Mouse (Mus musculus): ENCODE measurements around the gene Usp6nl. TPM values are rescaled to one million over a fixed set of nuclear protein-coding genes. Genes with fewer than 3 reads are reported as not detected.

Usp6nl gene
- total and polyA plus RNA-seq, 3 experiments, result 8.9 to 67.1 (median 24.8) TPM

- H3K27me3 ChIP-seq (ENCODE audit: control insufficient read depth in 1 of 2, insufficient read depth in 2 of 2, low read length in 2 of 2), result no peaks in the 10 kb centered on the region
- no peak for TF ChIP-seq CHD2 (IDR thresholded peaks at IDR 0.05; ENCODE audit: low read length)
- TF ChIP-seq POLR2AphosphoS2 (IDR thresholded peaks at IDR 0.05; ENCODE audit: low read length), result no peak
- no peak for TF ChIP-seq RAD21 (IDR thresholded peaks at IDR 0.05; ENCODE audit: low read depth, low read length)
- no peak for TF ChIP-seq ETS1 (IDR thresholded peaks at IDR 0.05; ENCODE audit: low read depth, low read length)
- no peak for TF ChIP-seq TAL1 (IDR thresholded peaks at IDR 0.05; ENCODE audit: low read length)
- no peak for TF ChIP-seq TBP (IDR thresholded peaks at IDR 0.05; ENCODE audit: low read depth, low read length)
- TF ChIP-seq ZMIZ1 (IDR thresholded peaks at IDR 0.05; ENCODE audit: low read depth, low read length), result no peak
- TF ChIP-seq EP300 (IDR thresholded peaks at IDR 0.05; ENCODE audit: low read depth in 1 of 2, low read length in 2 of 2), result no peak
- no peak for TF ChIP-seq MAZ (IDR thresholded peaks at IDR 0.05; ENCODE audit: low read depth, low read length)
- no peak for TF ChIP-seq GATA1 (IDR thresholded peaks at IDR 0.05; ENCODE audit: low read depth, low read length)
- TF ChIP-seq CHD1 (IDR thresholded peaks at IDR 0.05; ENCODE audit: low read depth, low read length), result no peak
- H3K27ac ChIP-seq (ENCODE audit: control insufficient read depth, low read depth, low read length), result no peak overlapping the region
- peaks cover 0 to 19% of the 10 kb centered on the region in 2 experiments; a peak in 2 of 4 replicates for H3K36me3 ChIP-seq (ENCODE audit: control insufficient read depth in 1 of 2, insufficient read depth in 2 of 2, low read length in 2 of 2)
- peaks cover 47% of the 10 kb centered on the region for H3K79me2 ChIP-seq (ENCODE audit: control insufficient read depth, insufficient read depth, low read length, poor library complexity)
- peaks cover 9 to 19% of the 10 kb centered on the region in 2 experiments for H3K4me1 ChIP-seq (ENCODE audit: control insufficient read depth in 1 of 2, insufficient read depth in 2 of 2, low read length in 2 of 2)
- no peak overlapping the region for H3K9ac ChIP-seq (ENCODE audit: control insufficient read depth, low read depth, low read length, poor library complexity, severe bottlenecking)
- H3K9me3 ChIP-seq (replicated peaks; ENCODE audit: insufficient read depth, low read length), result no peaks in the 10 kb centered on the region
- DNase-seq (ENCODE audit: low read depth, low spot score), result no peak
- no peak overlapping the region for H3K4me3 ChIP-seq (ENCODE audit: control insufficient read depth in 1 of 2, insufficient read depth in 1 of 2, low read depth in 2 of 2, low read length in 2 of 2)
Measured at GRCm38 (mm10) chr2:6357306-6357705, 34.8 kb downstream of the Usp6nl start.

- Histone ChIP-seq H3K4me3 (ENCODE audit: control insufficient read depth in 1 of 2, insufficient read depth in 1 of 2, low read depth in 2 of 2, low read length in 2 of 2) (no peak overlapping the region), H3K4me1 (ENCODE audit: control insufficient read depth in 1 of 2, insufficient read depth in 2 of 2, low read length in 2 of 2) (peaks cover 0 to 10% of the 10 kb centered on the region in 2 experiments; a peak in 1 of 4 replicates), H3K36me3 (ENCODE audit: control insufficient read depth in 1 of 2, insufficient read depth in 2 of 2, low read length in 2 of 2) (peaks cover 0 to 5% of the 10 kb centered on the region in 2 experiments; a peak in 2 of 4 replicates), H3K79me2 (ENCODE audit: control insufficient read depth, insufficient read depth, low read length, poor library complexity) (peaks cover 55% of the 10 kb centered on the region), H3K27ac (ENCODE audit: control insufficient read depth, low read depth, low read length) (no peak overlapping the region), H3K9me3 (replicated peaks; ENCODE audit: insufficient read depth, low read length) (no peaks in the 10 kb centered on the region), H3K27me3 (ENCODE audit: control insufficient read depth in 1 of 2, insufficient read depth in 2 of 2, low read length in 2 of 2) (no peaks in the 10 kb centered on the region), H3K9ac (ENCODE audit: control insufficient read depth, low read depth, low read length, poor library complexity, severe bottlenecking) (no peak overlapping the region)
- DNase-seq (ENCODE audit: low read depth, low spot score), result no peak
- TF ChIP-seq POLR2AphosphoS5 (IDR thresholded peaks at IDR 0.05; ENCODE audit: borderline replicate concordance, low read depth, low read length), result no peak
- TF ChIP-seq ZKSCAN1 (IDR thresholded peaks at IDR 0.05; ENCODE audit: low read depth, low read length), result no peak
- no peak for TF ChIP-seq GABPA (IDR thresholded peaks at IDR 0.05; ENCODE audit: low read depth, low read length)
- TF ChIP-seq TAL1 (IDR thresholded peaks at IDR 0.05; ENCODE audit: low read length), result peak; percentile 15; the same call in 1 of the 2 replicates
- TF ChIP-seq EP300 (IDR thresholded peaks at IDR 0.05; ENCODE audit: low read depth in 1 of 2, low read length in 2 of 2), result no peak
Measured at GRCm38 (mm10) chr2:6359645-6360044, 37.2 kb downstream of the Usp6nl start.

GRCm38 (mm10) chr2:6363126-6363525 is 40.7 kb downstream of the Usp6nl start:
- no peaks in the 10 kb centered on the region for H3K9me3 ChIP-seq (replicated peaks; ENCODE audit: insufficient read depth, low read length)
- TF ChIP-seq POLR2AphosphoS5 (IDR thresholded peaks at IDR 0.05; ENCODE audit: borderline replicate concordance, low read depth, low read length) (no peak), ZKSCAN1 (IDR thresholded peaks at IDR 0.05; ENCODE audit: low read depth, low read length) (no peak), CHD1 (IDR thresholded peaks at IDR 0.05; ENCODE audit: low read depth, low read length) (no peak), KAT2A (conservative IDR thresholded peaks at IDR 0.05; ENCODE audit: low read depth, low read length) (no peak), MYC (IDR thresholded peaks at IDR 0.05; ENCODE audit: low read depth, low read length) (no peak), NRF1 (IDR thresholded peaks at IDR 0.05; ENCODE audit: insufficient read depth, low read depth, low read length, poor library complexity, severe bottlenecking) (no peak), EP300 (IDR thresholded peaks at IDR 0.05; ENCODE audit: low read depth in 1 of 2, low read length in 2 of 2) (no peak), UBTF (IDR thresholded peaks at IDR 0.05; ENCODE audit: borderline replicate concordance, insufficient read depth, low read depth, low read length) (no peak), JUND (IDR thresholded peaks at IDR 0.05; ENCODE audit: low read depth, low read length) (no peak), GABPA (IDR thresholded peaks at IDR 0.05; ENCODE audit: low read depth, low read length) (no peak), RAD21 (IDR thresholded peaks at IDR 0.05; ENCODE audit: low read depth, low read length) (no peak)
- no peak overlapping the region for H3K27ac ChIP-seq (ENCODE audit: control insufficient read depth, low read depth, low read length)
- DNase-seq (ENCODE audit: low read depth, low spot score), result no peak
- peaks cover 0 to 25% of the 10 kb centered on the region in 2 experiments; a peak in 2 of 4 replicates for H3K36me3 ChIP-seq (ENCODE audit: control insufficient read depth in 1 of 2, insufficient read depth in 2 of 2, low read length in 2 of 2)
- peaks cover 58% of the 10 kb centered on the region for H3K79me2 ChIP-seq (ENCODE audit: control insufficient read depth, insufficient read depth, low read length, poor library complexity)
- H3K27me3 ChIP-seq (ENCODE audit: control insufficient read depth in 1 of 2, insufficient read depth in 2 of 2, low read length in 2 of 2), result no peaks in the 10 kb centered on the region
- peaks cover 16 to 30% of the 10 kb centered on the region in 2 experiments for H3K4me1 ChIP-seq (ENCODE audit: control insufficient read depth in 1 of 2, insufficient read depth in 2 of 2, low read length in 2 of 2)
- no peak overlapping the region for H3K4me3 ChIP-seq (ENCODE audit: control insufficient read depth in 1 of 2, insufficient read depth in 1 of 2, low read depth in 2 of 2, low read length in 2 of 2)
- no peak overlapping the region for H3K9ac ChIP-seq (ENCODE audit: control insufficient read depth, low read depth, low read length, poor library complexity, severe bottlenecking)
